Mouse (Mus musculus) hindbrain, embryonic 15.5 days (tissue): ENCODE measurements around the gene C130050O18Rik. TPM values are rescaled to one million over a fixed set of nuclear protein-coding genes. Genes with fewer than 3 reads are reported as not detected.
"Not testable (repeated sequence)": the region's sequence is repeated elsewhere in the genome, so short reads cannot be mapped to it uniquely, and the experiment has no call there.

Experiments
- ATAC-seq: fragments of 200-750 bp; cut with Nextera tagmentation; 2 replicates; pipeline ENCODE4 v1.8.0; 2017; ENCODE audit warnings: low read depth, moderate number of reproducible peaks, moderate TSS enrichment; ENCODE audit not compliant: low FRiP score
- H3K27ac ChIP-seq: fragments of 300-500 bp; sonication (generic); replicated peaks from 2 replicates; pipeline ENCODE4 v1.5.1; 2015; ENCODE audit warnings: mild to moderate bottlenecking, inconsistent platforms
- H3K27me3 ChIP-seq: fragments of 300-500 bp; sonication (generic); 2 replicates; pipeline ENCODE4 v1.6.1; 2015; ENCODE audit warnings: control low read depth, inconsistent platforms
- H3K36me3 ChIP-seq: fragments of 300-500 bp; sonication (generic); 2 replicates; pipeline ENCODE4 v1.6.1; 2015; ENCODE audit warnings: control low read depth, inconsistent platforms
- H3K4me1 ChIP-seq: fragments of 300-500 bp; sonication (generic); replicated peaks from 2 replicates; pipeline ENCODE4 v1.6.1; 2015; ENCODE audit warnings: control low read depth, inconsistent platforms
- H3K4me2 ChIP-seq: fragments of 300-500 bp; sonication (generic); 2 replicates; pipeline ENCODE4 v1.6.1; 2015; ENCODE audit warnings: moderate library complexity, mild to moderate bottlenecking, inconsistent platforms
- H3K4me3 ChIP-seq: fragments of 300-500 bp; sonication (generic); 2 replicates; pipeline ENCODE4 v1.5.1; 2015; ENCODE audit warnings: mild to moderate bottlenecking, inconsistent platforms
- H3K9ac ChIP-seq: fragments of 300-500 bp; sonication (generic); 2 replicates; pipeline ENCODE4 v1.6.1; 2015; ENCODE audit warnings: inconsistent platforms
- H3K9me3 ChIP-seq: fragments of 300-500 bp; sonication (generic); 2 replicates; pipeline ENCODE4 v1.6.1; 2016; ENCODE audit warnings: control low read depth, inconsistent platforms
- WGBS: fragments of 180-500 bp; shearing (Covaris S2); methylation state at CpG from one replicate; pipeline ENCODE4 v1.1.7; 2015; 5-methylcytosine and 5-hydroxymethylcytosine counted together
- polyA plus RNA-seq: library from polyadenylated mRNA; unstranded; fragments of >200 nt; fragmentation: Nextera tagmentation; extraction: Ambion mirVana; gene quantifications from 2 replicates; pipeline ENCODE4 v1.2.1, GENCODE M21; 2015

C130050O18Rik gene
- polyA plus RNA-seq, 1 experiment from 2014 or later: 0.22 TPM

- peaks cover 49% of the 10 kb centered on the region for H3K4me1 ChIP-seq
These were observed 23.2 kb upstream of the C130050O18Rik start for GRCm38 (mm10) chr5:139381586-139382513.

GRCm38 (mm10) chr5:139382760-139383159 is 22.3 kb upstream of the C130050O18Rik start:
- peak overlapping the region; percentile 25 for H3K9ac ChIP-seq
- H3K4me2 ChIP-seq: 0 out of 2 replicates have a peak overlapping the region, but pooled peaks have one; percentile 6
- no peak for ATAC-seq
- peak overlapping the region; percentile 47 for H3K27ac ChIP-seq
- H3K4me3 ChIP-seq: no peak overlapping the region
- 57% methylated on average over 8 of the region's 8 CpGs for WGBS
- peaks cover 52% of the 10 kb centered on the region for H3K4me1 ChIP-seq
- no peaks in the 10 kb centered on the region for H3K27me3 ChIP-seq
- no peaks in the 10 kb centered on the region for H3K9me3 ChIP-seq
- no peaks in the 10 kb centered on the region for H3K36me3 ChIP-seq

More at GRCm38 (mm10) chr5:139381586-139382513, 23.2 kb upstream of the C130050O18Rik start:
- peak overlapping the region; percentile 66; the same call in 1 of the 2 replicates for H3K4me2 ChIP-seq
- H3K36me3 ChIP-seq: no peaks in the 10 kb centered on the region
- H3K9me3 ChIP-seq: no peaks in the 10 kb centered on the region
- WGBS: 84% methylated on average over 18 of the region's 18 CpGs
- ATAC-seq: no peak
- no peak overlapping the region for H3K9ac ChIP-seq
- no peak overlapping the region for H3K4me3 ChIP-seq
- H3K27me3 ChIP-seq: no peaks in the 10 kb centered on the region
- H3K27ac ChIP-seq: peak overlapping the region; percentile 47

- H3K36me3 ChIP-seq: no peaks in the 10 kb centered on the region
- H3K4me1 ChIP-seq: peaks cover 54% of the 10 kb centered on the region
- no peaks in the 10 kb centered on the region for H3K27me3 ChIP-seq
- no peak overlapping the region for H3K9ac ChIP-seq
- H3K4me2 ChIP-seq: 0 out of 2 replicates have a peak overlapping the region, but pooled peaks have one; percentile 6
- 62% methylated on average over 9 of the region's 9 CpGs for WGBS
- H3K9me3 ChIP-seq: no peaks in the 10 kb centered on the region
- H3K4me3 ChIP-seq: no peak overlapping the region
- ATAC-seq: no peak
- peak overlapping the region; percentile 47 for H3K27ac ChIP-seq
These were observed 21.8 kb upstream of the C130050O18Rik start for GRCm38 (mm10) chr5:139383234-139383633.

- peaks cover 57% of the 10 kb centered on the region for H3K4me1 ChIP-seq
- no peaks in the 10 kb centered on the region for H3K36me3 ChIP-seq
- no peaks in the 10 kb centered on the region for H3K27me3 ChIP-seq
- H3K9ac ChIP-seq: no peak overlapping the region
- H3K4me3 ChIP-seq: no peak overlapping the region
- H3K4me2 ChIP-seq: no peak overlapping the region
- no peak overlapping the region for H3K27ac ChIP-seq
- WGBS: 73% methylated on average over 10 of the region's 10 CpGs
- no peak for ATAC-seq
- no peaks in the 10 kb centered on the region for H3K9me3 ChIP-seq
These were observed 20.5 kb upstream of the C130050O18Rik start for GRCm38 (mm10) chr5:139384531-139384930.

- H3K4me2 ChIP-seq: no peak overlapping the region
- no peak overlapping the region for H3K27ac ChIP-seq
- peaks cover 54% of the 10 kb centered on the region for H3K4me1 ChIP-seq
- WGBS: 96% methylated on average over 5 of the region's 5 CpGs
- H3K9ac ChIP-seq: no peak overlapping the region
- H3K36me3 ChIP-seq: no peaks in the 10 kb centered on the region
- no peak for ATAC-seq
- H3K27me3 ChIP-seq: no peaks in the 10 kb centered on the region
- no peak overlapping the region for H3K4me3 ChIP-seq
- no peaks in the 10 kb centered on the region for H3K9me3 ChIP-seq
These were observed 19.0 kb upstream of the C130050O18Rik start for GRCm38 (mm10) chr5:139386047-139386446.

GRCm38 (mm10) chr5:139387329-139388194 is 17.5 kb upstream of the C130050O18Rik start:
- no peaks in the 10 kb centered on the region for H3K27me3 ChIP-seq
- no peak for ATAC-seq
- H3K9me3 ChIP-seq: no peaks in the 10 kb centered on the region
- H3K4me3 ChIP-seq: no peak overlapping the region
- H3K4me1 ChIP-seq: peaks cover 56% of the 10 kb centered on the region
- H3K27ac ChIP-seq: peak overlapping the region; percentile 80
- H3K9ac ChIP-seq: no peak overlapping the region
- H3K4me2 ChIP-seq: no peak overlapping the region
- 81% methylated on average over 10 of the region's 10 CpGs for WGBS
- no peaks in the 10 kb centered on the region for H3K36me3 ChIP-seq

- no peaks in the 10 kb centered on the region for H3K36me3 ChIP-seq
- H3K9ac ChIP-seq: no peak overlapping the region
- WGBS: 76% methylated on average over 4 of the region's 4 CpGs
- no peak overlapping the region for H3K4me2 ChIP-seq
- peaks cover 50% of the 10 kb centered on the region for H3K4me1 ChIP-seq
- H3K27ac ChIP-seq: peak overlapping the region; percentile 80
- H3K4me3 ChIP-seq: no peak overlapping the region
- ATAC-seq: no peak
- no peaks in the 10 kb centered on the region for H3K9me3 ChIP-seq
- H3K27me3 ChIP-seq: no peaks in the 10 kb centered on the region
These were observed 16.9 kb upstream of the C130050O18Rik start for GRCm38 (mm10) chr5:139388195-139388570.

- WGBS: 70% methylated on average over 17 of the region's 17 CpGs
- Histone ChIP-seq H3K27me3 (no peaks in the 10 kb centered on the region), H3K9me3 (no peaks in the 10 kb centered on the region), H3K9ac (no peak overlapping the region), H3K27ac (peak overlapping the region; percentile 80), H3K4me3 (no peak overlapping the region), H3K4me2 (no peak overlapping the region), H3K4me1 (peaks cover 48% of the 10 kb centered on the region), H3K36me3 (no peaks in the 10 kb centered on the region)
- ATAC-seq: peak; percentile 57
These were observed 16.1 kb upstream of the C130050O18Rik start for GRCm38 (mm10) chr5:139388694-139389675.

- no peak overlapping the region for H3K9ac ChIP-seq
- no peaks in the 10 kb centered on the region for H3K36me3 ChIP-seq
- H3K27me3 ChIP-seq: no peaks in the 10 kb centered on the region
- peak overlapping the region; percentile 80 for H3K27ac ChIP-seq
- WGBS: 48% methylated on average over 6 of the region's 6 CpGs
- ATAC-seq: peak; percentile 71
- no peaks in the 10 kb centered on the region for H3K9me3 ChIP-seq
- H3K4me1 ChIP-seq: peaks cover 48% of the 10 kb centered on the region
- H3K4me3 ChIP-seq: no peak overlapping the region
- H3K4me2 ChIP-seq: no peak overlapping the region
These were observed 15.4 kb upstream of the C130050O18Rik start for GRCm38 (mm10) chr5:139389676-139390061.

GRCm38 (mm10) chr5:139390324-139391119 is 14.6 kb upstream of the C130050O18Rik start:
- Histone ChIP-seq H3K27ac (peak overlapping the region; percentile 51; the same call in 1 of the 2 replicates), H3K4me1 (peaks cover 48% of the 10 kb centered on the region)
- not testable (repeated sequence) for H3K4me2 ChIP-seq, H3K4me3 ChIP-seq, ATAC-seq, H3K9ac ChIP-seq, H3K9me3 ChIP-seq, H3K36me3 ChIP-seq, H3K27me3 ChIP-seq
- 76% methylated on average over 5 of the region's 5 CpGs for WGBS
